Mouse (Mus musculus) heart, postnatal 0 days (tissue): ENCODE results near the gene Tle6. TPM values are rescaled to one million over a fixed set of nuclear protein-coding genes. Genes with fewer than 3 reads are reported as not detected.

Experiments used
- ATAC-seq: fragments of 200-750 bp; cut with Nextera tagmentation; 2 replicates; pipeline ENCODE4 v1.8.0; 2017; ENCODE audit warnings: low read depth, moderate number of reproducible peaks, moderate library complexity; ENCODE audit not compliant: insufficient read depth
- DNase-seq: peaks from one replicate; pipeline ENCODE4 v3.0.0-alpha.2; 2016; ENCODE audit warnings: low spot score
- H3K27ac ChIP-seq: fragments of 300-500 bp; sonication (generic); 2 replicates; pipeline ENCODE4 v1.5.1; 2014; ENCODE audit warnings: low read depth, mild to moderate bottlenecking
- H3K27me3 ChIP-seq: fragments of 300-500 bp; sonication (generic); 2 replicates; pipeline ENCODE4 v1.6.1; 2014; ENCODE audit warnings: low read length, mixed read lengths; ENCODE audit not compliant: control insufficient read depth, insufficient read depth
- H3K36me3 ChIP-seq: fragments of 300-500 bp; sonication (generic); replicated peaks from 2 replicates; pipeline ENCODE4 v1.6.1; 2014; ENCODE audit warnings: low read length, mixed read lengths; ENCODE audit not compliant: control insufficient read depth, insufficient read depth
- H3K4me1 ChIP-seq: fragments of 300-500 bp; sonication (generic); 2 replicates; pipeline ENCODE4 v1.6.1; 2014; ENCODE audit warnings: antibody characterized with exemption; ENCODE audit not compliant: control insufficient read depth, insufficient read depth
- H3K4me2 ChIP-seq: fragments of 300-500 bp; sonication (generic); 2 replicates; pipeline ENCODE4 v1.6.1; 2014; ENCODE audit warnings: low read depth, mild to moderate bottlenecking, low read length, moderate library complexity
- H3K4me3 ChIP-seq: fragments of 300-500 bp; sonication (generic); 2 replicates; pipeline ENCODE4 v1.5.1; 2014; ENCODE audit warnings: low read depth, low read length
- H3K9ac ChIP-seq: fragments of 300-500 bp; sonication (generic); replicated peaks from 2 replicates; pipeline ENCODE4 v1.6.1; 2014; ENCODE audit warnings: low read depth, low read length, mixed read lengths
- H3K9me3 ChIP-seq: fragments of 300-500 bp; sonication (generic); replicated peaks from 2 replicates; pipeline ENCODE4 v1.6.1; 2016; ENCODE audit warnings: low read length; ENCODE audit not compliant: control insufficient read depth
- CTCF ChIP-seq: IDR thresholded peaks from 2 replicates; pipeline ENCODE4 v1.5.1; 2016; ENCODE audit warnings: antibody characterized with exemption, control low read depth, low read depth
- EP300 ChIP-seq: IDR thresholded peaks from 2 replicates; pipeline ENCODE4 v1.6.1; 2016; ENCODE audit warnings: antibody characterized with exemption, low read depth
- WGBS: fragments of 180-500 bp; shearing (Covaris S2); extraction: QIAGEN DNeasy Blood & Tissue Kit; methylation state at CpG from one replicate; pipeline ENCODE4 v1.1.7; 2014; 5-methylcytosine and 5-hydroxymethylcytosine counted together
- polyA plus RNA-seq: library from polyadenylated mRNA; unstranded; fragments of >200 nt; fragmentation: Nextera tagmentation; extraction: Ambion mirVana; gene quantifications from 2 replicates; pipeline ENCODE4 v1.2.1, GENCODE M21; 2015
- total RNA-seq: library from RNA; depleted of rRNA; stranded (reverse); fragments of >200 nt; gene quantifications from 2 replicates; pipeline ENCODE4 v1.2.3, GENCODE M21; 2014; ENCODE audit warnings: low replicate concordance

The Tle6 gene
- total and polyA plus RNA-seq, 2 experiments from 2014 or later: 18.6 to 19.3 TPM

- peak within 1 kb of the TSS; percentile 70 for H3K4me3 ChIP-seq
- DNase-seq (no peak), ATAC-seq (no peak)
- peak within 1 kb of the TSS; percentile 62 for H3K9ac ChIP-seq
- peaks cover 18% of the 10 kb centered on the region for H3K4me1 ChIP-seq
- WGBS: 33% methylated on average over 8 of the region's 10 CpGs
- H3K27ac ChIP-seq: no peak within 1 kb of the TSS
- H3K27me3 ChIP-seq: no peaks in the 10 kb centered on the region
- H3K9me3 ChIP-seq: no peaks in the 10 kb centered on the region
- peak within 1 kb of the TSS; percentile 79 for H3K4me2 ChIP-seq
- peak; percentile 36 for TF ChIP-seq CTCF
- TF ChIP-seq EP300: no peak
- no peaks in the 10 kb centered on the region; the same call in 1 of the 2 replicates for H3K36me3 ChIP-seq
Observed at GRCm38 (mm10) chr10:81574081-81575056, 26.5 kb downstream of the Tle6 start, which contains the start of gene Tle2. Gene Tle2 (plus strand): TSS chr10:81574561.

DNA sequence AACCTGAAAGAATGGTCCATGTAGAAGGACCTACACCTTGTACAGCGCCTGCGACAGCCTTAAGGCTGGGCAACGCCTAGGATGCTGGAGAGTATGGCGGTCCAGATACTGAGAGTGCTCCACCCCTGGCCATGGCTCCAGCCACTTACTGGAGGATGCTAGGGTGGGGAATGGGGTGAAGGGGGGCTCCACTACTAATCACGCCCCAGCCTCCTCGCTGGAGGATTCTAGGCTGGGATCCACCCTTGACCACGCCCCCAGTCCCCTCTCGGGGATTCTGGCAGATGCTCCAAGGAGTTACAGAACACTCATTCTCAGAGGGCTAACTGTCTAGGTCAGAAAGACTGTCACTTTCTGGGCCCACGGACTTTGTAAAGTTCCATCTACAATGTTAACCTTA, 27.9 kb downstream of the Tle6 start:
- no peaks in the 10 kb centered on the region for H3K9me3 ChIP-seq
- no peak overlapping the region for H3K9ac ChIP-seq
- no peak for DNase-seq
- no peak overlapping the region for H3K4me2 ChIP-seq
- no peak overlapping the region for H3K27ac ChIP-seq
- no peaks in the 10 kb centered on the region for H3K27me3 ChIP-seq
- 38% methylated on average over 9 of the region's 9 CpGs for WGBS
- H3K4me1 ChIP-seq: peaks cover 30% of the 10 kb centered on the region
- H3K36me3 ChIP-seq: no peaks in the 10 kb centered on the region
- H3K4me3 ChIP-seq: no peak overlapping the region
- TF ChIP-seq EP300 (no peak), CTCF (no peak)
- ATAC-seq: no peak

DNA sequence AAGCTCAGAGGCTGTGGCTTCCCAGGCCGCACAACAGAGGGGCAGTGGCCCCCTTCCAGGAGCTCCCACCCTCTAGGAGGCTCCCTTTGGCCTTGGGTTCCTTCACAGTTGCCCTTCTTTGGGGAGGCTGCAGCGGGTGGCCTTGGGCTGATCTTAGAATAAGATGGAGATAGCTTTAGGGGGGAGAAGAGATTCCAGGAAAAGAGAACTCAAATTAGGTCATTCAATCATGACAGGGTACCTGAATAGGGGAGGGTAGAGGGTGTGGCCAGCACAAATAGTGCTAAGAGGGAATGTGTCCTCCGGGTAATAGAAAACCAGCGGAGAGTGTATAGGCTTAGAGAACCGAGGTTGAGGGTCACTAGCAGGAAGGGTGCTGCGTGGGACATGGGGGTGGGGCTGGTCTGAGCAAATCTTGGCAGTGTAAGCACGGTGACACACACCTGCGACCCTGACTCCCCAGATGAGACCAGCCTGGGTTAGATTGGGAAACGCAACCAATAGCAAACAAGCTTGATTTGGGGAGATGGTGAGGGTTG, 28.7 kb downstream of the Tle6 start:
- ATAC-seq (no peak), DNase-seq (no peak)
- Histone ChIP-seq H3K27ac (no peak overlapping the region), H3K9me3 (no peaks in the 10 kb centered on the region), H3K27me3 (no peaks in the 10 kb centered on the region), H3K36me3 (no peaks in the 10 kb centered on the region), H3K4me2 (peak overlapping the region; percentile 97), H3K4me1 (peaks cover 30% of the 10 kb centered on the region), H3K9ac (peak overlapping the region; percentile 40), H3K4me3 (peak overlapping the region; percentile 58)
- TF ChIP-seq CTCF: no peak
- TF ChIP-seq EP300: no peak
- 24% methylated on average over 9 of the region's 9 CpGs for WGBS

- peak overlapping the region; percentile 56; the same call in 1 of the 2 replicates for H3K9ac ChIP-seq
- 0 out of 2 replicates have a peak, but pooled peaks have one; percentile 14 for TF ChIP-seq EP300
- TF ChIP-seq CTCF: no peak
- H3K27me3 ChIP-seq: no peaks in the 10 kb centered on the region
- peaks cover 6% of the 10 kb centered on the region for H3K36me3 ChIP-seq
- DNase-seq (peak; percentile 100), ATAC-seq (peak; percentile 91)
- WGBS: 3% methylated on average over 18 of the region's 18 CpGs
- no peaks in the 10 kb centered on the region for H3K9me3 ChIP-seq
- peak overlapping the region; percentile 97 for H3K4me2 ChIP-seq
- H3K4me3 ChIP-seq: peak overlapping the region; percentile 58
- H3K27ac ChIP-seq: peak overlapping the region; percentile 88
- H3K4me1 ChIP-seq: peaks cover 30% of the 10 kb centered on the region
Observed at GRCm38 (mm10) chr10:81571501-81571876, 29.4 kb downstream of the Tle6 start.

- DNase-seq: peak; percentile 93
- peaks cover 11% of the 10 kb centered on the region for H3K36me3 ChIP-seq
Observed at GRCm38 (mm10) chr10:81570831-81571500, 29.9 kb downstream of the Tle6 start.

More at GRCm38 (mm10) chr10:81570831-81571500, 29.9 kb downstream of the Tle6 start:
- H3K9ac ChIP-seq: peak overlapping the region; percentile 56; the same call in 1 of the 2 replicates
- WGBS: under 1% methylated on average over 28 of the region's 34 CpGs
- peaks cover 30% of the 10 kb centered on the region for H3K4me1 ChIP-seq
- no peaks in the 10 kb centered on the region for H3K27me3 ChIP-seq
- H3K9me3 ChIP-seq: no peaks in the 10 kb centered on the region
- peak overlapping the region; percentile 97 for H3K4me2 ChIP-seq
- TF ChIP-seq CTCF (no peak), EP300 (peak; percentile 62; the same call in 1 of the 2 replicates)
- ATAC-seq: peak; percentile 63
- H3K27ac ChIP-seq: peak overlapping the region; percentile 88
- peak overlapping the region; percentile 58 for H3K4me3 ChIP-seq
